Mouse (Mus musculus) retina, embryonic 14.5 days (tissue): ENCODE measurements around the gene Nudt15.

Source experiments
- DNase-seq: peaks from one replicate; pipeline ENCODE4 v3.0.0-alpha.2; 2015; ENCODE audit warnings: low spot score

The Nudt15 gene

GRCm38 (mm10) chr14:73507702-73508376, 40.2 kb downstream of the Nudt15 start:
- DNase-seq: no peak

GRCm38 (mm10) chr14:73507200-73507599, 40.8 kb downstream of the Nudt15 start:
- DNase-seq: no peak

GRCm38 (mm10) chr14:73506283-73506682, 41.8 kb downstream of the Nudt15 start:
- DNase-seq: no peak

- DNase-seq: no peak
Observed at GRCm38 (mm10) chr14:73503237-73503933, 44.7 kb downstream of the Nudt15 start.

GRCm38 (mm10) chr14:73502591-73503184, 45.4 kb downstream of the Nudt15 start:
- no peak for DNase-seq

GRCm38 (mm10) chr14:73501721-73502120, 46.3 kb downstream of the Nudt15 start:
- no peak for DNase-seq

GRCm38 (mm10) chr14:73501283-73501682, 46.8 kb downstream of the Nudt15 start:
- DNase-seq: no peak

GRCm38 (mm10) chr14:73495753-73496152, 52.3 kb downstream of the Nudt15 start:
- no peak for DNase-seq

GRCm38 (mm10) chr14:73494122-73494521, 53.9 kb downstream of the Nudt15 start:
- DNase-seq: no peak

GRCm38 (mm10) chr14:73493356-73493755, 54.7 kb downstream of the Nudt15 start:
- DNase-seq: no peak

GRCm38 (mm10) chr14:73486641-73487040, 61.4 kb downstream of the Nudt15 start:
- no peak for DNase-seq

- no peak for DNase-seq
Observed at GRCm38 (mm10) chr14:73484366-73485110, 63.5 kb downstream of the Nudt15 start.

- DNase-seq: no peak
Observed at GRCm38 (mm10) chr14:73483516-73484229, 64.4 kb downstream of the Nudt15 start.

GRCm38 (mm10) chr14:73479771-73480170, 68.3 kb downstream of the Nudt15 start:
- no peak for DNase-seq

GRCm38 (mm10) chr14:73478321-73478720, 69.7 kb downstream of the Nudt15 start:
- no peak for DNase-seq

- DNase-seq: no peak
Observed at GRCm38 (mm10) chr14:73477077-73477476, 71.0 kb downstream of the Nudt15 start.

- DNase-seq: peak; percentile 70
Observed at GRCm38 (mm10) chr14:73476361-73476934, 71.6 kb downstream of the Nudt15 start.

- no peak for DNase-seq
Observed at GRCm38 (mm10) chr14:73475506-73475905, 72.5 kb downstream of the Nudt15 start.

- peak; percentile 57 for DNase-seq
Observed at GRCm38 (mm10) chr14:73474636-73475093, 73.4 kb downstream of the Nudt15 start.

GRCm38 (mm10) chr14:73473670-73474460, 74.2 kb downstream of the Nudt15 start:
- DNase-seq: no peak

- no peak for DNase-seq
Observed at GRCm38 (mm10) chr14:73472205-73472604, 75.8 kb downstream of the Nudt15 start.
